Mouse (Mus musculus) G1E (cell line): ENCODE results near the gene Tob1. TPM values are rescaled to one million over a fixed set of nuclear protein-coding genes. Genes with fewer than 3 reads are reported as not detected.

Experiments used
- ATAC-seq: 2 replicates; pipeline ENCODE4 v1.8.0; 2016; ENCODE audit warnings: mild to moderate bottlenecking; ENCODE audit not compliant: insufficient number of reproducible peaks, poor library complexity, low FRiP score, severe bottlenecking; ENCODE audit errors: extremely low read depth
- DNase-seq: peaks from one replicate; pipeline ENCODE4 v3.0.0; 2012; ENCODE audit warnings: low spot score
- H3K27me3 ChIP-seq: 2 replicates; pipeline ENCODE4 v1.6.1; 2012; ENCODE audit warnings: mild to moderate bottlenecking, low read length, inconsistent platforms; ENCODE audit not compliant: insufficient read depth
- H3K36me3 ChIP-seq: replicated peaks from 2 replicates; pipeline ENCODE3; 2012; ENCODE audit warnings: mild to moderate bottlenecking, inconsistent platforms
- H3K4me1 ChIP-seq: 2 replicates; pipeline ENCODE4 v1.6.1; 2012; ENCODE audit warnings: low read depth, low read length, inconsistent platforms, mixed read lengths; ENCODE audit not compliant: insufficient read depth
- H3K4me3 ChIP-seq: 2 replicates; pipeline ENCODE4 v1.5.1; 2012; ENCODE audit warnings: low read depth, mild to moderate bottlenecking, inconsistent platforms, low read length, moderate library complexity, mixed read lengths
- H3K9me3 ChIP-seq: replicated peaks from 2 replicates; pipeline ENCODE4 v1.6.1; 2012; ENCODE audit warnings: inconsistent platforms
- CTCF ChIP-seq: IDR thresholded peaks from 2 replicates; pipeline ENCODE4 v1.5.1; 2012; ENCODE audit warnings: low read depth, low read length, inconsistent platforms, mixed read lengths
- GATA1 ChIP-seq: IDR thresholded peaks from 2 replicates; pipeline ENCODE4 v1.6.1; 2012; ENCODE audit warnings: borderline replicate concordance, low read length, inconsistent platforms, mixed read lengths
- GATA2 ChIP-seq: IDR thresholded peaks from 2 replicates; pipeline ENCODE4 v1.6.1; 2012; ENCODE audit warnings: low read depth, low read length, inconsistent platforms, borderline replicate concordance
- POLR2AphosphoS5 ChIP-seq: IDR thresholded peaks from 2 replicates; pipeline ENCODE4 v1.6.1; 2012; ENCODE audit warnings: low read depth, low read length, inconsistent platforms; ENCODE audit not compliant: insufficient replicate concordance
- TAL1 ChIP-seq: conservative IDR thresholded peaks from 2 replicates; pipeline ENCODE4 v1.6.1; 2012; ENCODE audit warnings: low read depth, low read length, inconsistent platforms, mixed read lengths
- polyA plus RNA-seq: library from polyadenylated mRNA; stranded (reverse); fragments of >175 nt; gene quantifications from 2 replicates; pipeline ENCODE4 v1.2.3, GENCODE M21; 2012
- total RNA-seq, 2 experiments: library from RNA; stranded (forward) in 1 of 2; stranded (reverse) in 1 of 2; fragments of 200-1000 nt in 1 of 2; fragments of >200 nt in 1 of 2; fragmentation: Nextera tagmentation in 1 of 2; gene quantifications; 2 replicates each; pipeline ENCODE4 v1.2.3; 2014 to 2017

Gene Tob1
- total and polyA plus RNA-seq, 3 experiments: 9.9 to 28.6 (median 11.1) TPM

GRCm38 (mm10) chr11:94190665-94191064 lies 20.6 kb upstream of the Tob1 start:
- TF ChIP-seq POLR2AphosphoS5 (no peak), TAL1 (no peak), CTCF (no peak), GATA2 (no peak), GATA1 (no peak)
- Histone ChIP-seq H3K4me1 (0 out of 2 replicates have a peak, but pooled peaks cover 3% of the 10 kb centered on the region), H3K36me3 (no peaks in the 10 kb centered on the region), H3K9me3 (no peaks in the 10 kb centered on the region), H3K27me3 (peaks cover 52% of the 10 kb centered on the region), H3K4me3 (no peak overlapping the region)
- ATAC-seq (no peak), DNase-seq (no peak)

- no peak for TF ChIP-seq GATA1
- TF ChIP-seq CTCF: no peak
- TF ChIP-seq POLR2AphosphoS5: no peak
- TF ChIP-seq GATA2: no peak
- no peak for TF ChIP-seq TAL1
- no peaks in the 10 kb centered on the region for H3K9me3 ChIP-seq
- no peak for ATAC-seq
- H3K27me3 ChIP-seq: peaks cover 57% of the 10 kb centered on the region
- H3K4me3 ChIP-seq: no peak overlapping the region
- peaks cover 5% of the 10 kb centered on the region; the same call in 1 of the 2 replicates for H3K4me1 ChIP-seq
- no peaks in the 10 kb centered on the region for H3K36me3 ChIP-seq
- no peak for DNase-seq
Measured at GRCm38 (mm10) chr11:94193109-94193508, 18.1 kb upstream of the Tob1 start.

DNA sequence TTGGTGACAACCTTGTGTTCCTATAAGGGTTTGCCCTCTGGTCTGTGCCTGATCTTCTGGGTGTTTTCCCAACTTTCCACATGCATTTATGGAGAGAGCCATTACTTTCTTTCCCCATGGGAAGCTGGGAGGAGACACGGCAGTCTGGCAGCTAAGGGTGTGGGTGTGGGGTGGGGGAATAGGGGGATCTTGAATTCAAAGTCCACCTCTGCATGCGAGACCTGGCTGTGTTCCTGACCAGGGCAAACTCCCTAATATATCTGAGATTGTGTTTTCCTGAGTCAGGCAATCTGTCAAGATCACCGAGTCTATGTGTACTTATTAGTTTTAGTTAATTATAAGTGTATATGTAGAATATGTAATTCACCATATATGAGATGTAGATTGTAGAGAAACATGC lies 14.9 kb upstream of the Tob1 start:
- H3K9me3 ChIP-seq: no peaks in the 10 kb centered on the region
- no peak for ATAC-seq
- TF ChIP-seq POLR2AphosphoS5 (no peak), GATA1 (no peak), TAL1 (no peak), GATA2 (no peak), CTCF (no peak)

DNA sequence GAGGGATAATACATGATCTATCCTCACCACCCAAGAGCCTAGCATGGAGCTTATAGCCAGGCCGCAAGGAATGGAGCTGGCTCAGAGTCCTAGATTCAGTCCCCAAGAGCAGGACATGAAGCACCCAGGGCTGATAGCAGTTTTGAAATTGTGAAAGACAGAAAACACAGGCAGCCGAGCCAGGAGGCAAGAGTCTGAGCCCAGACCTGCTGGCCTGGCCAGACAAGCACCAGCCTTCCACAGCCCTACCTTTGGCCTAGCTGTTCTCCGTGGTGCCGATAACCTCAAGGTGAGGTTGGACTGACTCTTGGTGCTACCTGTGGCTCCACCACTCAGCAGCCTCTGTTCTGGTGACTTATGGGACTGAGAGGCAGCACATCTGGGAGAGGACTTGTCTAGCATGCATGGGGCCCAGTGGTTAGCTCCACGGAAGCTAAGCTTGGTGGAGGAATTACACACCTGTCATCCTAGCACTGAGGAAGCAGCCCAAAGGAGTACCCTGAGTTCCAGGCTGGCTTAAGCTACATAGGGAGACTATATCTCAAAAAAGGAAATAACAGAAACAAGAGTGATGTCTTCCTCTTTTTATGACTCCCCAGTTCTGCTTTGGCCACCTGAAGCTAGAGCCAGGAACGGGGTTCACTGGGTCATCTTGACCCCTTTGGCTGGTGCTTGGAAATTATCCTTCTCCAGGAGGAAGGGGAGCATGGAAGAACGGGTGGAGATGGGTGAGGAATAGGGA lies 12.7 kb upstream of the Tob1 start:
- H3K27me3 ChIP-seq: peaks cover 32% of the 10 kb centered on the region
- ATAC-seq: no peak
- peaks cover 47% of the 10 kb centered on the region for H3K4me1 ChIP-seq
- no peak overlapping the region for H3K4me3 ChIP-seq
- no peaks in the 10 kb centered on the region for H3K36me3 ChIP-seq
- TF ChIP-seq TAL1 (no peak), POLR2AphosphoS5 (no peak), GATA2 (no peak), GATA1 (no peak), CTCF (no peak)
- no peaks in the 10 kb centered on the region for H3K9me3 ChIP-seq
- no peak for DNase-seq

More for the DNA sequence above, 14.9 kb upstream of the Tob1 start:
- Histone ChIP-seq H3K36me3 (no peaks in the 10 kb centered on the region), H3K4me3 (no peak overlapping the region), H3K4me1 (peaks cover 30% of the 10 kb centered on the region), H3K27me3 (peaks cover 43% of the 10 kb centered on the region)
- DNase-seq: no peak

DNA sequence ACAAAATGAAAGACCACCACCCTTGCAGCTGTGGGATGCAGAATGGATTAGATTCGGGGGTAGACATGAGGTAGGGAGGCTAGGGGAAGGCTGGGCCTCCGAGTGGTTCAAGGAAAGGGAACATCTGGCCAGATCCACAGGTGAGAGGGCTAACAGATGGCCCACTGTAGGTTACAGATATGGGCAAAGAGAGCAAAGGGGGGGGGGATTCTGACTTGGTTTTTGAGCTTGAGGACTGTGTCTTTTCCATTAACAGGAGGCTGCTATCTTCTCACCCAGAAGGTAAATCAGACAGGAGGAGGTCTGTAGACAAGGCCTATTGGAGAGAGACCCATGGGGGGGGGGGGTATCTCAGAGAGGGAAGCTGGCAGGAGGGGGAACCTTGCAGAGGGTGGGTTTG lies 11.5 kb upstream of the Tob1 start:
- Histone ChIP-seq H3K36me3 (no peaks in the 10 kb centered on the region), H3K27me3 (peaks cover 21% of the 10 kb centered on the region), H3K4me1 (peaks cover 47% of the 10 kb centered on the region), H3K9me3 (no peaks in the 10 kb centered on the region), H3K4me3 (no peak overlapping the region)
- peak; percentile 15; the same call in 1 of the 2 replicates for ATAC-seq
- TF ChIP-seq POLR2AphosphoS5: no peak
- peak; percentile 44; the same call in 1 of the 2 replicates for TF ChIP-seq TAL1
- no peak for DNase-seq

DNA sequence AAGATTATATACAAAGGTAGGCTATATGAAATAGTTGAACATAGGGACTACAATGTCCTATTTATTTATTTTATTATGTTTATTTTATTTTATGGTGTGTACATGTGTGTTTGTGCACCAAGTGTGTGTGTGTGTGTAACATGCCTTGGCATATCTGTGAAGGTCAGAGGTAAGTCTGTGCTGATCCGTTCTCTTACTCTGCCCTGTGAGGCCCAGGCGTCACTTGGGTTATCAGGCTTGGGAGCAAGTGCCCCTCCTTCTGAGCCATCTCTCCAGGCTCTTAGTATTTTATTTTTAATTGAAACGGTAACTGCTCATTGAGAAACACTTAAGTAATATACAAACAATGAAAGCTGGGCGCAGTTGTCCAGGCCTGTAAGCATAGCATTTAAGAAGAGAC lies 10.8 kb upstream of the Tob1 start:
- no peak overlapping the region for H3K4me3 ChIP-seq
- no peaks in the 10 kb centered on the region for H3K9me3 ChIP-seq
- ATAC-seq: no peak
- H3K36me3 ChIP-seq: no peaks in the 10 kb centered on the region
- H3K27me3 ChIP-seq: peaks cover 16% of the 10 kb centered on the region
- no peak for TF ChIP-seq GATA1
- no peak for TF ChIP-seq TAL1
- no peak for TF ChIP-seq GATA2
- no peak for TF ChIP-seq CTCF
- no peak for TF ChIP-seq POLR2AphosphoS5
- DNase-seq: no peak
- H3K4me1 ChIP-seq: peaks cover 47% of the 10 kb centered on the region

DNA sequence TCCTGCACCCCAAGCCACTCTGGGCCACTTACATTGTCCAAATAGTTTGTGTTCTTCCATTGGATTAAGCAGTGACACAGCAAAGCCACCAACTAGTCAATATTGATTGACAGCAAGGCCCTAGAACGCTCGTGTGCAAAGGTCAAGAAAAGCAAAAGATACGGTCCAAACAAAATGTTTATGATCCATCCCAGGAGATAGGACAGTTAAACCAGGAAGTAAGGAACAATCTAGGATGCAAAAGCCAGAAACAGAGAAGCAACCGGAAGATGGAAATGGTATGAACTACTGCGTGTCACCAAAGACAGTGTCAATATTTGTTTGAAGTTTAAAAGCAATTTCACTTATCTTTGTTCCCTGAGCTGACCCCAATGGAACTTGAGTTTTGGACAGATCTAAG lies 9.1 kb upstream of the Tob1 start:
- TF ChIP-seq CTCF: no peak
- H3K9me3 ChIP-seq: no peaks in the 10 kb centered on the region
- DNase-seq (no peak), ATAC-seq (no peak)
- H3K4me1 ChIP-seq: peaks cover 57% of the 10 kb centered on the region
- H3K27me3 ChIP-seq: peaks cover 10% of the 10 kb centered on the region
- no peaks in the 10 kb centered on the region for H3K36me3 ChIP-seq
- H3K4me3 ChIP-seq: no peak overlapping the region
